Mouse (Mus musculus) layer of hippocampus, adult 2 months (tissue): ENCODE measurements around the gene Sash1. TPM values are rescaled to one million over a fixed set of nuclear protein-coding genes. Genes with fewer than 3 reads are reported as not detected.

Experiments used
- DNase-seq, 2 experiments: peaks; one replicate each; pipeline ENCODE4 v3.0.0; 2022; ENCODE audit warnings: low spot score in 2 of 2
- H3K27ac ChIP-seq: fragments of 200-600 bp; 2 replicates; pipeline ENCODE4 v1.8.1; 2022
- H3K4me3 ChIP-seq: fragments of 200-600 bp; 2 replicates; pipeline ENCODE4 v1.8.1; 2022; ENCODE audit warnings: mild to moderate bottlenecking
- CTCF ChIP-seq: fragments of 200-600 bp; conservative IDR thresholded peaks from 2 replicates; pipeline ENCODE4 v1.8.1; 2022; ENCODE audit warnings: antibody characterized with exemption, mild to moderate bottlenecking, moderate library complexity
- total RNA-seq, 2 experiments: library from RNA; stranded (reverse); gene quantifications; 2 replicates each; pipeline ENCODE4 v1.2.3; 2021

Gene Sash1
- total RNA-seq, 2 experiments from 2014 or later = 75.7 to 86.0 TPM

DNA sequence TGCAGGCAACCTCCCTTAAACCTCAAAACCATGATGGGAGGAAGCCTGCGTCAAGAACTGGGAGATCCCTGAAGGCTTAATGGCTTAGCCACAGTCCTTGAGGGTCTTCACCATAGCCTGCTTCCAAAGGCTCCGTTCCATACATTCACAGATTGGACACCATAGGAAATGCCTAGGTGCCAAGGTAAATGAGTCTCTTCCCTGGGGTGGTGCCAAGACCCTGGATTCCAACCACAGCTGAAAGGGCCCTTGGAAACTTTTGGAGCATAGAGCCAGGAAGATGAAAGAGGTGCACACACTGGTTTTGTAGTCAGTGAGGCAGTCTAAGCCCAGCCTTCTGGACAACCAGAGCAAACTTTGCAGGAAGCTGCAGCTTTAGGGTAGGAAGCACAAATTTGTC lies 193.3 kb downstream of the Sash1 start:
- no peak for TF ChIP-seq CTCF

DNA sequence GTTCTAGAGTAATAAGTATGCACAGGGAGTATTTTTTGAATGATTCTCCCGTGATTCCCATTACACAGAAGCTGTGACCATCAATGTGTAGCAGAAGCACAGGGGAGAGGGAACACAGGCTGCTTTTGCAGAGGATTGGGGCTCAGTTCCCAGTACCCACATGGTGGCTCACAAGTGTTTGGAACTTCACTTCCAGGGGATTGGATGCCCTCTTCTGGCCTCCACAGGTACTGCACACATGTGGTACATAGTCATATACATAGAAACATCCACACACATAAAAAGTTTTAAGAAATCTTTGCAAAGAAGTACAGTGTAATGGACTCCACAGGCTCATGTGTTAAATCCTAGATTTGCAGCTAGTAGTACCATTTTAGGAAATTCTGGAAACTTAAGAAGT lies 199.7 kb downstream of the Sash1 start:
- Histone ChIP-seq H3K27ac (no peak overlapping the region), H3K4me3 (no peak overlapping the region)
- no peak for DNase-seq
- peak; percentile 48 for TF ChIP-seq CTCF

More for the DNA sequence above, 193.3 kb downstream of the Sash1 start:
- no peak overlapping the region for H3K4me3 ChIP-seq
- no peak for DNase-seq
- H3K27ac ChIP-seq = no peak overlapping the region

DNA sequence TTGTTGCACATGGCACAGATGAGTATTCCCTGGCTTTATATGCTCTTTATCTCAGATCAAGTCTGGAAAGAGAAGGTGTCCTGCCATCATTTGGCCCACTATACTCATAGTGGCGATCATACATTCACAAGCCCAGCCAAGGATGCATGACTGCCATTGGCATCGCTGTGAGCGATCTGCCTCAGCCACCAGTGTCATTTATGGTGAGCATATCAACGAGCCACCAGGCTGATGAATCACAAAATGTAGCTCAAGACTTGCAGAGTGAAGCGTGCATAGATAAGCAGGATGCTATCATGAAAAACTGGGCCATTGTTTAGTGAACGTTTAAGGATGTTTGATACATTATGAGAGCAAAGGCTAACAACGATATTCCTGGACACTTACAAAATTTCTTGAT lies 200.6 kb downstream of the Sash1 start:
- DNase-seq = no peak
- TF ChIP-seq CTCF = no peak
- no peak overlapping the region for H3K27ac ChIP-seq
- no peak overlapping the region for H3K4me3 ChIP-seq

DNA sequence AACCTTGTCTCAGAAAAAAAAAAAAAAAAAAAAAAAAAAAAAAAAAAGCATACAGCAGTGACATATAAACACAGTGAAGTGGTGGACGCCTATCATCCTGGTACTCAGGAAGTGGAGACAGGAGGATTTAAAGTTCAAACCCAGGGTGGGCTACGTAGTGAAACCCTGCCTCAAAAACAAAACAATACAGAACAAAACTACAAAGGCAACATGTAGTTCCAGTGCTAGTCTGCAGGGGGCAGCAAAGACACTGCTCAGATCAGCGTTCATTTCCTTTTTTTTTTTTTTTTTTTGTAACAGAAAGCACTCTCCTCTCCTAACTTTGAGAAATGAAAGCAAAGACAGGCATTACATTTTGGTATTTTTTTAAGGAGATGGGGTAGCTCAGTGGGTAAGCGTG lies 203.0 kb downstream of the Sash1 start:
- Histone ChIP-seq H3K4me3 (no peak overlapping the region), H3K27ac (no peak overlapping the region)
- peak; percentile 3 to 68 for DNase-seq
- TF ChIP-seq CTCF = peak; percentile 83

DNA sequence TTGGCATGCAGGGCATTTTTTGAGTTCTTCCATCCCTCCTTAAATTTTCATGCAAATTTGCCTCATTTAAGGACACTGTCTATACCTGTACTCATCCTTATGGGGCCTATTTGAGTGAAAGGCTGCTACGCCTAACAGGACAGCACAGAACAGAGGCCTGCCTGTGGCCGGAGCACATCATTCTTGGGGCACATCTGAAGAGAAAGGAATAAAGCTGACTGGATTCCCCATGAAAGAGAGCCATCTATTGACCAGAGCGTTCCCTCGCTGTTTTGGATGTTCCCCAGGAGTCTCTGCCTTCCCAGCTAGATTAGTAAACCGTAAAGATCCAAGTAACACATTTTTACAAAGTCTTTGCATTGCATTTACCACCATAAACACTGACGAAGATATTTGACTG lies 203.5 kb downstream of the Sash1 start:
- 0 out of 2 replicates have a peak, but pooled peaks have one; percentile 3 for TF ChIP-seq CTCF
- DNase-seq = peak in 1 of 2 experiments; percentile 5
- Histone ChIP-seq H3K4me3 (no peak overlapping the region), H3K27ac (no peak overlapping the region)

DNA sequence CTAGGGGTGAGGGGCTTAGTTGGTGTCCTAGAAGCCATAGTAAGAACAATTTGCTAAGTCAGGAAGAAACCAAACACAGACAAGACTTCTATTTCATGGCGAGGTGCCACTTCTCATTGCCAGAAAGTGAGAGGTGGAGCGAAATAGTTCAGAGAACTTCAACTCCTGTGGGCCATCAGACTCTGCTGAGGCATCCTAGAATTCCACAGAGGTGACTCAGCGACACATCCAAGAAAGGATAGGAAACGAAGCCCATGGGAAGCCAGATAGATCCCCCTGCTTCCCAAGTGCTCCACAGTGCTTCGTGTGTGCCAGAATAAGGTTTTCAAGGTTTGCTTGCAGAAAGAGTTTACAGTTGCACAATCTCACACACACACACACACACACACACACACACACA lies 209.1 kb downstream of the Sash1 start:
- DNase-seq = no peak
- Histone ChIP-seq H3K4me3 (no peak overlapping the region), H3K27ac (no peak overlapping the region)
- TF ChIP-seq CTCF = no peak
